Mouse (Mus musculus): ENCODE measurements around the gene Nr4a1.

Gene Nr4a1

GRCm38 (mm10) chr15:101253886-101254795 lies at the start of gene Nr4a1:
Nr4a1 (plus strand) TSS chr15:101254269.
- peak; percentile 80 to 90 for DNase-seq (ENCODE audit: low spot score in 2 of 2)

- no peak for DNase-seq (ENCODE audit: low spot score in 2 of 2)
Observed at GRCm38 (mm10) chr15:101204781-101205180, 49.3 kb upstream of the Nr4a1 start.

GRCm38 (mm10) chr15:101210228-101210627 lies 43.8 kb upstream of the Nr4a1 start:
- no peak for DNase-seq (ENCODE audit: low spot score in 2 of 2)

GRCm38 (mm10) chr15:101210998-101211613 lies 43.0 kb upstream of the Nr4a1 start:
- DNase-seq (ENCODE audit: low spot score in 2 of 2) = no peak

GRCm38 (mm10) chr15:101212435-101212834 lies 41.6 kb upstream of the Nr4a1 start:
- DNase-seq (ENCODE audit: low spot score in 2 of 2) = no peak

GRCm38 (mm10) chr15:101215136-101215535 lies 38.9 kb upstream of the Nr4a1 start:
- no peak for DNase-seq (ENCODE audit: low spot score in 2 of 2)

GRCm38 (mm10) chr15:101216036-101216435 lies 38.0 kb upstream of the Nr4a1 start:
- no peak for DNase-seq (ENCODE audit: low spot score in 2 of 2)

GRCm38 (mm10) chr15:101220905-101221297 lies 33.2 kb upstream of the Nr4a1 start:
- no peak for DNase-seq (ENCODE audit: low spot score in 2 of 2)

GRCm38 (mm10) chr15:101221298-101222104 lies 32.6 kb upstream of the Nr4a1 start:
- peak; percentile 92 to 94 for DNase-seq (ENCODE audit: low spot score in 2 of 2)

- DNase-seq (ENCODE audit: low spot score in 2 of 2) = peak in 1 of 2 experiments; percentile 64
Observed at GRCm38 (mm10) chr15:101222897-101223482, 31.1 kb upstream of the Nr4a1 start.

- no peak for DNase-seq (ENCODE audit: low spot score in 2 of 2)
Observed at GRCm38 (mm10) chr15:101223596-101223995, 30.5 kb upstream of the Nr4a1 start.

GRCm38 (mm10) chr15:101224006-101224906 lies 29.8 kb upstream of the Nr4a1 start, which contains the start of gene Grasp:
Grasp (plus strand) TSS chr15:101224188.
- DNase-seq (ENCODE audit: low spot score in 2 of 2) = peak; percentile 89 to 90

GRCm38 (mm10) chr15:101224977-101225376 lies 29.1 kb upstream of the Nr4a1 start:
- DNase-seq (ENCODE audit: low spot score in 2 of 2) = no peak

- DNase-seq (ENCODE audit: low spot score in 2 of 2) = no peak
Observed at GRCm38 (mm10) chr15:101227971-101228370, 26.1 kb upstream of the Nr4a1 start.

GRCm38 (mm10) chr15:101228866-101229590 lies 25.0 kb upstream of the Nr4a1 start:
- DNase-seq (ENCODE audit: low spot score in 2 of 2) = no peak

- no peak for DNase-seq (ENCODE audit: low spot score in 2 of 2)
Observed at GRCm38 (mm10) chr15:101230503-101230902, 23.6 kb upstream of the Nr4a1 start.

- DNase-seq (ENCODE audit: low spot score in 2 of 2) = no peak
Observed at GRCm38 (mm10) chr15:101230995-101231647, 22.9 kb upstream of the Nr4a1 start.

GRCm38 (mm10) chr15:101231648-101232180 lies 22.4 kb upstream of the Nr4a1 start:
- no peak for DNase-seq (ENCODE audit: low spot score in 2 of 2)

- DNase-seq (ENCODE audit: low spot score in 2 of 2) = peak in 1 of 2 experiments; percentile 59
Observed at GRCm38 (mm10) chr15:101232607-101233006, 21.5 kb upstream of the Nr4a1 start.

Data from frontal cortex, postnatal 36 days (tissue).